Mouse (Mus musculus) neural tube, embryonic 11.5 days (tissue): ENCODE results near the gene Itpka. TPM values are rescaled to one million over a fixed set of nuclear protein-coding genes. Genes with fewer than 3 reads are reported as not detected.

Source experiments
- ATAC-seq: fragments of 200-750 bp; cut with Nextera tagmentation; 2 replicates; pipeline ENCODE4 v1.8.0; 2017; ENCODE audit warnings: moderate number of reproducible peaks, mild to moderate bottlenecking, moderate TSS enrichment, moderate library complexity; ENCODE audit not compliant: insufficient read depth, low FRiP score, low TSS enrichment
- DNase-seq: peaks from one replicate; pipeline ENCODE4 v3.0.0-alpha.2; 2015; ENCODE audit warnings: low spot score
- H3K27ac ChIP-seq: fragments of 300-500 bp; sonication (generic); 2 replicates; pipeline ENCODE4 v1.5.1; 2014; ENCODE audit warnings: low read depth, mild to moderate bottlenecking, low read length
- H3K27me3 ChIP-seq: fragments of 300-500 bp; sonication (generic); 2 replicates; pipeline ENCODE4 v1.6.1; 2014; ENCODE audit warnings: mild to moderate bottlenecking, low read length, mixed read lengths; ENCODE audit not compliant: control insufficient read depth, insufficient read depth
- H3K36me3 ChIP-seq: fragments of 300-500 bp; sonication (generic); 2 replicates; pipeline ENCODE4 v1.6.1; 2014; ENCODE audit warnings: mild to moderate bottlenecking, low read length, moderate library complexity, mixed read lengths; ENCODE audit not compliant: control insufficient read depth, insufficient read depth
- H3K4me1 ChIP-seq: fragments of 300-500 bp; sonication (generic); 2 replicates; pipeline ENCODE4 v1.6.1; 2014; ENCODE audit warnings: low read length, mixed read lengths; ENCODE audit not compliant: control insufficient read depth, insufficient read depth
- H3K4me2 ChIP-seq: fragments of 300-500 bp; sonication (generic); 2 replicates; pipeline ENCODE4 v1.6.1; 2014; ENCODE audit warnings: low read depth, mild to moderate bottlenecking, moderate library complexity
- H3K4me3 ChIP-seq: fragments of 300-500 bp; sonication (generic); 2 replicates; pipeline ENCODE4 v1.5.1; 2014; ENCODE audit warnings: low read depth, low read length
- H3K9ac ChIP-seq: fragments of 300-500 bp; sonication (generic); 2 replicates; pipeline ENCODE4 v1.6.1; 2014; ENCODE audit warnings: mild to moderate bottlenecking, low read length
- H3K9me3 ChIP-seq: fragments of 300-500 bp; sonication (generic); 2 replicates; pipeline ENCODE4 v1.6.1; 2016; ENCODE audit warnings: low read length; ENCODE audit not compliant: control insufficient read depth
- WGBS: fragments of 180-500 bp; shearing (Covaris S2); extraction: QIAGEN DNeasy Blood & Tissue Kit; methylation state at CpG from one replicate; pipeline ENCODE4 v1.1.7; 2014; 5-methylcytosine and 5-hydroxymethylcytosine counted together
- polyA plus RNA-seq: library from polyadenylated mRNA; unstranded; fragments of >200 nt; fragmentation: Nextera tagmentation; extraction: Ambion mirVana; gene quantifications from 2 replicates; pipeline ENCODE4 v1.2.1, GENCODE M21; 2014

Itpka gene
- polyA plus RNA-seq, 1 experiment from 2014 or later: 0.78 TPM

- H3K4me1 ChIP-seq: peaks cover 10% of the 10 kb centered on the region
- WGBS: 81% methylated on average over 1 of the region's 1 CpGs
- no peak overlapping the region for H3K27ac ChIP-seq
- DNase-seq: no peak
- H3K4me3 ChIP-seq: no peak overlapping the region
- no peaks in the 10 kb centered on the region for H3K9me3 ChIP-seq
- H3K27me3 ChIP-seq: peaks cover 38% of the 10 kb centered on the region
- H3K9ac ChIP-seq: no peak overlapping the region
- no peak for ATAC-seq
- H3K36me3 ChIP-seq: peaks cover 5% of the 10 kb centered on the region; the same call in 1 of the 2 replicates
- H3K4me2 ChIP-seq: no peak overlapping the region
These were observed 20.1 kb downstream of the Itpka start for GRCm38 (mm10) chr2:119762276-119762675.

DNA sequence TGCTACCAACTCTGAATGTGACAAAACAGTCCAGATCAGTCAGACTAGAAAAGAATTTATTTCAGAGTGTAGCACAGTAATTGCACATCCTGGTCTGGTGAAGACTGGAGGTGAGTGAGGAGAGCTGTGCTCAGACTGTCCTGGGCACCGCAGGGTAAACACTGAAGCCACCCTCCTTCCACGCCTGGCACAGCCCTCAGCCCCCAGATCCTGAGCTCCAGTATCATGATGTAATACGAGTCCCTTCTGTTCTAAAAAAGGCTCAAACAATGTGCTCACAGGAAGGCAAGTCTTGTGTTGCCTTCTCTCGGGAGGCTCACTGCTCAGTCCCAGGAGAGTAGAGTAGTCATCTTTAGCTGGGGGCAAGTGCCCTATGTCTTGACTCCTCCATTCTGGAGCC lies 21.8 kb downstream of the Itpka start:
- peaks cover 21% of the 10 kb centered on the region for H3K27me3 ChIP-seq
- H3K36me3 ChIP-seq: peaks cover 5% of the 10 kb centered on the region; the same call in 1 of the 2 replicates
- H3K4me3 ChIP-seq: no peak overlapping the region
- no peak for ATAC-seq
- no peak for DNase-seq
- H3K4me1 ChIP-seq: no peaks in the 10 kb centered on the region
- 78% methylated on average over 4 of the region's 4 CpGs for WGBS
- H3K4me2 ChIP-seq: no peak overlapping the region
- no peaks in the 10 kb centered on the region for H3K9me3 ChIP-seq
- H3K9ac ChIP-seq: no peak overlapping the region
- H3K27ac ChIP-seq: no peak overlapping the region

DNA sequence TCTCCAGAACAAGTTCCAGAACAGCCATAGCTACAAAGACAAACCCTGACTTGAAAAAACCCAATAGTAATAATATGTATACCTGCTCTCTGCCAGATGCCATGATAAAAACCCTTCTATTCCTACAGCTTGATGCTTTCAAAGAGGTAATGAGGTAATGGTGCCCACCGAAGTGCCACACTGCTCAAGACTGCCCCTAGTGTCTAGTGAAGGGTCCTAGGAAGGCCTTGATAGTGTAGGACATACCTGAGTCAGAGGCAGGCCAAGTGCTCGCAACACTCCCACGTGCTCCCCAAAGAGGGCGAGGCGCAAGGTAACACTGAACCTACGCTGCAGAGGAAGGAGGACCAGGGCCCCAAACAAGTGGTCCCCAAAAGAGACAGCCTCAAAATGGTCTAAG lies 25.1 kb downstream of the Itpka start:
- Histone ChIP-seq H3K4me1 (no peaks in the 10 kb centered on the region), H3K27me3 (no peaks in the 10 kb centered on the region), H3K9ac (no peak overlapping the region), H3K36me3 (peaks cover 16% of the 10 kb centered on the region), H3K4me2 (no peak overlapping the region), H3K9me3 (no peaks in the 10 kb centered on the region), H3K27ac (no peak overlapping the region), H3K4me3 (no peak overlapping the region)
- ATAC-seq (no peak), DNase-seq (no peak)
- 93% methylated on average over 6 of the region's 6 CpGs for WGBS

DNA sequence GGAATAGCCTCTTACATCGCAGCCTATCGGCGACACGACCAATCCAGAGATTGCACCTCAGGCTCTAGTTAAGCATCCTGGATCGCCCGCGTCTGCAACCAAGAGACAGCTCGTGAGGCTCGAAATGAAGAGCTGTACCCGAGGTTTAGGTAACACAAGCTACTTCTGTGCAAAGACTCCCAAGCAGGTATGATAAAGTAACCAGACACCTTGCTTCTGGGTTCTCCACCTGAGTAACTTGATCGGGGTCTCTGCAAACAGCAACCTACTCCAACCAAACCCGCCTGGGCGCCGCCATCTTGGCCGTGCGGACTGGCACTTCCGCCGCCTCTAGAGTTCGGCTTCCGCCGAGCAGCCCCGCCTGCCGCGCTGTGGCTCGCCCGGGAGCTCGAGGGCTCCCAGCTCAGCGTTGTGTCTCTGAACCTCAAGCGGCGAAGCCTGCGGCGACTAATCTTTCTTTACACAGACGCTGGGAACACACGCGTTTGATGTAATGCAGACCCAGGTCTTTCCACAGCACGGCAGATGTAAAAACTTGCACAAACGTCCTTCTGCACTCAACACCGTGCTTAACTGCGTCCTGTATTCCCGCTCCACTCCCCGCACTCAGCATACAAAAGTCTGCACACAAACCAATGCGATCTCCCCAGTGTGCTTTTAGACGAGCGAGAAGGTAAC lies 45.2 kb downstream of the Itpka start, which contains the start of gene Rpap1:
Rpap1 (minus strand) TSS at position 332 of the 678 bp plus-strand sequence.
- peak; percentile 90 for DNase-seq
- 0 out of 2 replicates have a peak within 1 kb of the TSS, but pooled peaks have one; percentile 54 for H3K27ac ChIP-seq
- peak within 1 kb of the TSS; percentile 56 for H3K4me3 ChIP-seq
- WGBS: under 1% methylated on average over 44 of the region's 44 CpGs
- H3K4me1 ChIP-seq: peaks cover 5% of the 10 kb centered on the region
- peak within 1 kb of the TSS; percentile 68 for H3K9ac ChIP-seq
- peak within 1 kb of the TSS; percentile 60 for H3K4me2 ChIP-seq
- H3K36me3 ChIP-seq: peaks cover 2% of the 10 kb centered on the region; the same call in 1 of the 2 replicates
- ATAC-seq: peak; percentile 93
- no peaks in the 10 kb centered on the region for H3K9me3 ChIP-seq
- H3K27me3 ChIP-seq: no peaks in the 10 kb centered on the region

DNA sequence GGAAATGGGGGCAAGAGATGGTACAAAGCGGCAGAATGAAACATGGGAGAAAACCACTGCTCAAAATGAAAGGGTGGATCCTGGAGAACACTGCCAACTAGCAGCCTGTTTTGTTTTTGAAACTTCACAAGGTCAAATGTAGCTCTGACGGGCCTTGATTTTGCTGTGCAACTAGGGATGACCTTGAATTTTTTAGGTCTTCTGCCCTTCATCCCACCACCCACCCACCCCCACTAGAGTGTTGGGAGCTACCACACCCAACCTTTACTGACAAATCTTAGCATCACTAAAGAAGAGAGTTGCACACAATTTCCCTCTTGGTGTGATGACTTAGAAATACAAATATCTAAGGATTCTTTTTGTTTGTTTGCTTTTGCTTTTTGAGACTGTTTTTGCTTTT lies 47.9 kb downstream of the Itpka start:
- H3K4me2 ChIP-seq: no peak overlapping the region
- no peak for ATAC-seq
- 87% methylated on average over 2 of the region's 2 CpGs for WGBS
- H3K4me3 ChIP-seq: no peak overlapping the region
- no peak overlapping the region for H3K9ac ChIP-seq
- no peaks in the 10 kb centered on the region for H3K9me3 ChIP-seq
- no peak overlapping the region for H3K27ac ChIP-seq
- H3K4me1 ChIP-seq: peaks cover 5% of the 10 kb centered on the region
- DNase-seq: no peak
- H3K27me3 ChIP-seq: no peaks in the 10 kb centered on the region
- H3K36me3 ChIP-seq: no peaks in the 10 kb centered on the region

- WGBS: 69% methylated on average over 5 of the region's 5 CpGs
- Histone ChIP-seq H3K4me2 (no peak within 1 kb of the TSS), H3K27me3 (no peaks in the 10 kb centered on the region), H3K4me1 (peaks cover 10% of the 10 kb centered on the region), H3K27ac (no peak within 1 kb of the TSS), H3K4me3 (no peak within 1 kb of the TSS), H3K36me3 (no peaks in the 10 kb centered on the region), H3K9ac (no peak within 1 kb of the TSS), H3K9me3 (no peaks in the 10 kb centered on the region)
- DNase-seq (no peak), ATAC-seq (no peak)
These were observed 55.2 kb downstream of the Itpka start, which contains the start of gene Tyro3 for GRCm38 (mm10) chr2:119797279-119797783. Gene Tyro3, plus strand, starts transcription at chr2:119797733.

DNA sequence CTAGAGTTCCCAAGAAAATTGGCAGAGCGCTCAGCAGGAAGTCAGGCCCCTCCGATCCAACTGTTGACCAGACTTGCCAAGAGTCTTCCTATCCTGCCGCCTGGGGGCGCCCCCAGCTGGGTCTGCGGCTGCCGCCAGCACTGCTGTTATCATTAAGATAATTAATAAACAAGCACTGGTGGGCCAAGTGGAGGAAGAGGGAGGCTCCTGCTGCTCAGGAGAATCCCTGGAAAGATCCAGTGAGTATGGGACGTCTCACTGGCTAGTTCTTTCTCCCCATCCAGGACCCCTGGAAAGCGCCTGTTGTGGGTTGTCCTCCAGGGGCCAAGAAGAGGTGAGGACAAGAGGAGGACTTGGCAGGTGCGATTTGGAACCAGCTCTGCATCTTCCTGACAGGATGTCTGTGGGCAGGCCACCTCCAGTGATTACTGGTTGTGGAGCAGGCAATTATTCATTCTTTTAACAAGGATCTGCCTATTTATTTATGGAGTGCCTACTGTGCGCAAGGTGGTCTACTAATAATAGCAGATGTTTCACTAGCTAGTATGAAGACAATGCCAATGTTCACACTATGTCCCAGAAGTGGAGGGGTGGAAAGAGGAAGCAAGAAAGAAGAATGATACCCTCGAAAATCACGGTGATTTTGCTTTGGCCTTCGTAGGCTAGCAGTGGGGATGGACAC lies 56.2 kb downstream of the Itpka start:
- 9% methylated on average over 13 of the region's 13 CpGs for WGBS
- H3K27me3 ChIP-seq: no peaks in the 10 kb centered on the region
- H3K9me3 ChIP-seq: no peaks in the 10 kb centered on the region

GRCm38 (mm10) chr2:119799181-119799960 lies 57.2 kb downstream of the Itpka start:
- no peaks in the 10 kb centered on the region for H3K9me3 ChIP-seq
- H3K27me3 ChIP-seq: no peaks in the 10 kb centered on the region
- peak overlapping the region; percentile 91 for H3K9ac ChIP-seq
- WGBS: 0% methylated on average over 32 of the region's 89 CpGs
- peak overlapping the region; percentile 99 for H3K4me2 ChIP-seq
- ATAC-seq (peak; percentile 67), DNase-seq (peak; percentile 61)
- peak overlapping the region; percentile 88 for H3K4me3 ChIP-seq
- H3K27ac ChIP-seq: no peak overlapping the region
- H3K4me1 ChIP-seq: peaks cover 25% of the 10 kb centered on the region
- H3K36me3 ChIP-seq: no peaks in the 10 kb centered on the region

More for the DNA sequence above, 56.2 kb downstream of the Itpka start:
- Histone ChIP-seq H3K9ac (no peak overlapping the region), H3K4me1 (peaks cover 17% of the 10 kb centered on the region), H3K27ac (no peak overlapping the region), H3K4me3 (no peak overlapping the region; the same call in 1 of the 2 replicates), H3K36me3 (no peaks in the 10 kb centered on the region), H3K4me2 (peak overlapping the region; percentile 99)
- no peak for ATAC-seq
- peak; percentile 71 for DNase-seq
